Mouse (Mus musculus): ENCODE measurements around the gene Zfp277. TPM values are rescaled to one million over a fixed set of nuclear protein-coding genes. Genes with fewer than 3 reads are reported as not detected.

The Zfp277 gene
- polyA plus RNA-seq (2014; fragmentation: Nextera tagmentation; extraction: Ambion mirVana): 46.9 and 47.6 TPM in 2 replicates

- Histone ChIP-seq H3K36me3 (replicated peaks; ENCODE audit: control insufficient read depth, insufficient read depth, low read depth, low read length) (no peaks in the 10 kb centered on the region), H3K4me3 (ENCODE audit: low read depth, low read length) (peak within 1 kb of the TSS; percentile 58), H3K9me3 (replicated peaks; ENCODE audit: control insufficient read depth, low read length) (no peaks in the 10 kb centered on the region), H3K4me1 (ENCODE audit: control insufficient read depth, insufficient read depth, low read length) (no peaks in the 10 kb centered on the region), H3K27ac (replicated peaks; ENCODE audit: low read depth, low read length) (peak within 1 kb of the TSS; percentile 78), H3K4me2 (ENCODE audit: low read depth, low read length) (peak within 1 kb of the TSS; percentile 87), H3K27me3 (ENCODE audit: control insufficient read depth, insufficient read depth, low read length) (no peaks in the 10 kb centered on the region), H3K9ac (replicated peaks; ENCODE audit: low read length) (peak within 1 kb of the TSS; percentile 69)
- WGBS: under 1% methylated on average over 73 of the region's 80 CpGs
- DNase-seq (ENCODE audit: low spot score) (peak; percentile 100), ATAC-seq (replicated peaks; ENCODE audit: insufficient number of reproducible peaks, low FRiP score, low TSS enrichment, low read depth) (peak; percentile 99)
These were observed at the start of gene Zfp277, which contains the start of gene Dock4 for GRCm38 (mm10) chr12:40445648-40446449. Gene Zfp277 (minus strand): TSS chr12:40445902. Gene Dock4 (plus strand): TSS chr12:40445952.

- WGBS: 50% methylated on average over 12 of the region's 12 CpGs
- no peaks in the 10 kb centered on the region for H3K36me3 ChIP-seq (replicated peaks; ENCODE audit: control insufficient read depth, insufficient read depth, low read depth, low read length)
- DNase-seq (ENCODE audit: low spot score) (no peak), ATAC-seq (replicated peaks; ENCODE audit: insufficient number of reproducible peaks, low FRiP score, low TSS enrichment, low read depth) (no peak)
- H3K4me3 ChIP-seq (ENCODE audit: low read depth, low read length): no peak overlapping the region
- no peaks in the 10 kb centered on the region for H3K9me3 ChIP-seq (replicated peaks; ENCODE audit: control insufficient read depth, low read length)
- H3K27me3 ChIP-seq (ENCODE audit: control insufficient read depth, insufficient read depth, low read length): no peaks in the 10 kb centered on the region
- no peak overlapping the region for H3K9ac ChIP-seq (replicated peaks; ENCODE audit: low read length)
- H3K27ac ChIP-seq (replicated peaks; ENCODE audit: low read depth, low read length): no peak overlapping the region
- H3K4me2 ChIP-seq (ENCODE audit: low read depth, low read length): no peak overlapping the region
- no peaks in the 10 kb centered on the region; the same call in 1 of the 2 replicates for H3K4me1 ChIP-seq (ENCODE audit: control insufficient read depth, insufficient read depth, low read length)
These were observed 40.5 kb upstream of the Zfp277 start for GRCm38 (mm10) chr12:40486047-40486837.

- Histone ChIP-seq H3K4me3 (ENCODE audit: low read depth, low read length) (no peak overlapping the region), H3K4me1 (ENCODE audit: control insufficient read depth, insufficient read depth, low read length) (no peaks in the 10 kb centered on the region; the same call in 1 of the 2 replicates), H3K4me2 (ENCODE audit: low read depth, low read length) (no peak overlapping the region), H3K27me3 (ENCODE audit: control insufficient read depth, insufficient read depth, low read length) (no peaks in the 10 kb centered on the region), H3K9me3 (replicated peaks; ENCODE audit: control insufficient read depth, low read length) (no peaks in the 10 kb centered on the region), H3K36me3 (replicated peaks; ENCODE audit: control insufficient read depth, insufficient read depth, low read depth, low read length) (no peaks in the 10 kb centered on the region), H3K27ac (replicated peaks; ENCODE audit: low read depth, low read length) (no peak overlapping the region), H3K9ac (replicated peaks; ENCODE audit: low read length) (no peak overlapping the region)
- ATAC-seq (replicated peaks; ENCODE audit: insufficient number of reproducible peaks, low FRiP score, low TSS enrichment, low read depth) (no peak), DNase-seq (ENCODE audit: low spot score) (no peak)
- 78% methylated on average over 1 of the region's 1 CpGs for WGBS
These were observed 39.5 kb upstream of the Zfp277 start for GRCm38 (mm10) chr12:40485210-40485609.

- Histone ChIP-seq H3K4me2 (ENCODE audit: low read depth, low read length) (no peak overlapping the region), H3K9me3 (replicated peaks; ENCODE audit: control insufficient read depth, low read length) (no peaks in the 10 kb centered on the region), H3K9ac (replicated peaks; ENCODE audit: low read length) (no peak overlapping the region), H3K36me3 (replicated peaks; ENCODE audit: control insufficient read depth, insufficient read depth, low read depth, low read length) (no peaks in the 10 kb centered on the region), H3K27ac (replicated peaks; ENCODE audit: low read depth, low read length) (no peak overlapping the region), H3K4me1 (ENCODE audit: control insufficient read depth, insufficient read depth, low read length) (no peaks in the 10 kb centered on the region; the same call in 1 of the 2 replicates), H3K27me3 (ENCODE audit: control insufficient read depth, insufficient read depth, low read length) (no peaks in the 10 kb centered on the region), H3K4me3 (ENCODE audit: low read depth, low read length) (no peak overlapping the region)
- no peak for ATAC-seq (replicated peaks; ENCODE audit: insufficient number of reproducible peaks, low FRiP score, low TSS enrichment, low read depth)
- 29% methylated on average over 3 of the region's 3 CpGs for WGBS
- DNase-seq (ENCODE audit: low spot score): no peak
These were observed 38.5 kb upstream of the Zfp277 start for GRCm38 (mm10) chr12:40484224-40484623.

- Histone ChIP-seq H3K4me2 (ENCODE audit: low read depth, low read length) (no peak overlapping the region), H3K4me3 (ENCODE audit: low read depth, low read length) (no peak overlapping the region), H3K9me3 (replicated peaks; ENCODE audit: control insufficient read depth, low read length) (no peaks in the 10 kb centered on the region), H3K36me3 (replicated peaks; ENCODE audit: control insufficient read depth, insufficient read depth, low read depth, low read length) (no peaks in the 10 kb centered on the region), H3K4me1 (ENCODE audit: control insufficient read depth, insufficient read depth, low read length) (no peaks in the 10 kb centered on the region; the same call in 1 of the 2 replicates), H3K9ac (replicated peaks; ENCODE audit: low read length) (no peak overlapping the region), H3K27me3 (ENCODE audit: control insufficient read depth, insufficient read depth, low read length) (no peaks in the 10 kb centered on the region), H3K27ac (replicated peaks; ENCODE audit: low read depth, low read length) (no peak overlapping the region)
- ATAC-seq (replicated peaks; ENCODE audit: insufficient number of reproducible peaks, low FRiP score, low TSS enrichment, low read depth) (no peak; the same call in 1 of the 2 replicates), DNase-seq (ENCODE audit: low spot score) (no peak)
- WGBS: 51% methylated on average over 8 of the region's 8 CpGs
These were observed 32.1 kb upstream of the Zfp277 start for GRCm38 (mm10) chr12:40477621-40478452.

GRCm38 (mm10) chr12:40473709-40474108, 28.0 kb upstream of the Zfp277 start:
- Histone ChIP-seq H3K4me3 (ENCODE audit: low read depth, low read length) (no peak overlapping the region), H3K9me3 (replicated peaks; ENCODE audit: control insufficient read depth, low read length) (no peaks in the 10 kb centered on the region), H3K27ac (replicated peaks; ENCODE audit: low read depth, low read length) (no peak overlapping the region), H3K36me3 (replicated peaks; ENCODE audit: control insufficient read depth, insufficient read depth, low read depth, low read length) (no peaks in the 10 kb centered on the region), H3K4me2 (ENCODE audit: low read depth, low read length) (no peak overlapping the region), H3K27me3 (ENCODE audit: control insufficient read depth, insufficient read depth, low read length) (no peaks in the 10 kb centered on the region), H3K9ac (replicated peaks; ENCODE audit: low read length) (no peak overlapping the region), H3K4me1 (ENCODE audit: control insufficient read depth, insufficient read depth, low read length) (no peaks in the 10 kb centered on the region; the same call in 1 of the 2 replicates)
- WGBS: 38% methylated on average over 2 of the region's 2 CpGs
- ATAC-seq (replicated peaks; ENCODE audit: insufficient number of reproducible peaks, low FRiP score, low TSS enrichment, low read depth) (no peak), DNase-seq (ENCODE audit: low spot score) (no peak)

GRCm38 (mm10) chr12:40471649-40472399, 26.1 kb upstream of the Zfp277 start:
- ATAC-seq (replicated peaks; ENCODE audit: insufficient number of reproducible peaks, low FRiP score, low TSS enrichment, low read depth): no peak
- no peak overlapping the region for H3K9ac ChIP-seq (replicated peaks; ENCODE audit: low read length)
- WGBS: 49% methylated on average over 11 of the region's 11 CpGs
- DNase-seq (ENCODE audit: low spot score): no peak
- no peak overlapping the region for H3K4me3 ChIP-seq (ENCODE audit: low read depth, low read length)
- no peak overlapping the region for H3K27ac ChIP-seq (replicated peaks; ENCODE audit: low read depth, low read length)
- no peaks in the 10 kb centered on the region for H3K27me3 ChIP-seq (ENCODE audit: control insufficient read depth, insufficient read depth, low read length)
- H3K4me2 ChIP-seq (ENCODE audit: low read depth, low read length): peak overlapping the region; percentile 2; the same call in 1 of the 2 replicates
- H3K36me3 ChIP-seq (replicated peaks; ENCODE audit: control insufficient read depth, insufficient read depth, low read depth, low read length): no peaks in the 10 kb centered on the region
- no peaks in the 10 kb centered on the region for H3K9me3 ChIP-seq (replicated peaks; ENCODE audit: control insufficient read depth, low read length)
- no peaks in the 10 kb centered on the region; the same call in 1 of the 2 replicates for H3K4me1 ChIP-seq (ENCODE audit: control insufficient read depth, insufficient read depth, low read length)

Data from embryonic facial prominence, embryonic 11.5 days (tissue).